Mouse (Mus musculus): Measurements from ENCODE around the gene Stat4.

Gene Stat4

GRCm38 (mm10) chr1:52144907-52145306 lies 158.0 kb downstream of the Stat4 start:
- in situ Hi-C loops (cut with MseI, MboI): no loop called here

- in situ Hi-C loops (cut with MseI, MboI): no loop called here
Measured at GRCm38 (mm10) chr1:52146214-52146970, 159.4 kb downstream of the Stat4 start.

GRCm38 (mm10) chr1:52147431-52147830 lies 160.5 kb downstream of the Stat4 start:
- in situ Hi-C loops (cut with MseI, MboI): no loop called here

- in situ Hi-C loops (cut with MseI, MboI): no loop called here
Measured at GRCm38 (mm10) chr1:52148178-52148577, 161.2 kb downstream of the Stat4 start.

GRCm38 (mm10) chr1:52148696-52149095 lies 161.7 kb downstream of the Stat4 start:
- in situ Hi-C loops (cut with MseI, MboI): no loop called here

- in situ Hi-C loops (cut with MseI, MboI): no loop called here
Measured at GRCm38 (mm10) chr1:52149934-52150346, 163.0 kb downstream of the Stat4 start.

GRCm38 (mm10) chr1:52150676-52151075 lies 163.7 kb downstream of the Stat4 start:
- in situ Hi-C loops (cut with MseI, MboI): no loop called here

- in situ Hi-C loops (cut with MseI, MboI): no loop called here
Measured at GRCm38 (mm10) chr1:52151166-52151565, 164.2 kb downstream of the Stat4 start.

GRCm38 (mm10) chr1:52152369-52152768 lies 165.4 kb downstream of the Stat4 start:
- in situ Hi-C loops (cut with MseI, MboI): no loop called here

- in situ Hi-C loops (cut with MseI, MboI): no loop called here
Measured at GRCm38 (mm10) chr1:52152936-52153335, 166.0 kb downstream of the Stat4 start.

- in situ Hi-C loops (cut with MseI, MboI): no loop called here
Measured at GRCm38 (mm10) chr1:52154890-52155289, 167.9 kb downstream of the Stat4 start.

- in situ Hi-C loops (cut with MseI, MboI): no loop called here
Measured at GRCm38 (mm10) chr1:52156351-52156750, 169.4 kb downstream of the Stat4 start.

All from mouse trophoblast stem cell (cell line).